Mouse (Mus musculus) testis, adult 2 months (tissue): ENCODE results near the gene Pde4d.

Experiments
- CTCF ChIP-seq: fragments of 200-500 bp; IDR thresholded peaks from 2 replicates; pipeline ENCODE4 v1.5.1; 2012; ENCODE audit warnings: low read depth, mild to moderate bottlenecking, inconsistent platforms, low read length, moderate library complexity; ENCODE audit not compliant: control insufficient read depth, insufficient read depth, insufficient replicate concordance
- POLR2A ChIP-seq: fragments of 200-500 bp; IDR thresholded peaks from 2 replicates; pipeline ENCODE4 v1.6.1; 2012; ENCODE audit warnings: low read depth, mild to moderate bottlenecking, inconsistent platforms, low read length, moderate library complexity; ENCODE audit not compliant: control insufficient read depth

DNA sequence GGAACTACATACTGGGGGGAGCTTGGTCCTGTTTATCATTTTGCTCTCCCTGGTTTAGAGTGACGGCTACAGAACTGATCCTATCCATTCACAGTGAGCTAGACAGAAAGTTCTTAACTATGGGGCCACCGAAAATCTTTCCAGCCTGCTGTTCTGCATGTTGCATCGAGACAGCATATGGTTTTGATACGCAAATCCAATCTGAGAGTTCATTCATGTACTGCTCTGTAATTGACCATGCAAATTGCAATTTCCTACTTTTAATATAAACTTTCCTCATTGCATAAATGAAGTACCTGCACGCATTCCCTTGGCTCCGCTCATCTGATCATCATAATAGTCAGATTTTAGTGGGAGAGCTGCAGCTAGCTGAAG lies 1196.1 kb downstream of the Pde4d start:
- TF ChIP-seq POLR2A (no peak), CTCF (no peak)
